Mouse (Mus musculus) lung, postnatal 0 days (tissue): ENCODE measurements around the gene Dpp3.

Experiments
- CTCF ChIP-seq: IDR thresholded peaks from 2 replicates; pipeline ENCODE4 v1.5.1; 2016; ENCODE audit warnings: antibody characterized with exemption, mild to moderate bottlenecking
- EP300 ChIP-seq: IDR thresholded peaks from 2 replicates; pipeline ENCODE4 v1.6.1; 2016; ENCODE audit warnings: antibody characterized with exemption, mild to moderate bottlenecking, control low read depth

DNA sequence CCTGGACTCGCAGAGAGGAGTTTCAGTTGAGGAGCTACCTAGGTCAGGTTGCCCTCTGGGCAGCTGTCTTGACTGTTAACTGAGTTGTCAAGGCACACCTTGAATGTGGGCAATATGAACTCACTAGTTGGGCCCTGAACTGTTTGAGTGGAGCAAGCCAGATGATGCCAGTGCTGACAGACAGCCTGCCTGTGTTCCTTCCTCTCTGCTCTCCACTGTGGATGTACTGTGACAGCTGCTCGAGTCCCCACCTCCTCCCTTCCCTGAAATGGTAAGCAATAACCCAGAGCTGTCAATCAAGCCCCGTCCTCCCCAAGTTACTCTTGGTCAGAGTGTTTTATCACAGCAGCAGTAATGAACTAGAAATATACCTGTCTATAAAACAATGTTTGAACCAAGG is 28.2 kb downstream of the Dpp3 start:
- TF ChIP-seq CTCF, result no peak
- no peak for TF ChIP-seq EP300
